Mouse (Mus musculus): ENCODE data around the gene Nek8.

Gene Nek8

DNA sequence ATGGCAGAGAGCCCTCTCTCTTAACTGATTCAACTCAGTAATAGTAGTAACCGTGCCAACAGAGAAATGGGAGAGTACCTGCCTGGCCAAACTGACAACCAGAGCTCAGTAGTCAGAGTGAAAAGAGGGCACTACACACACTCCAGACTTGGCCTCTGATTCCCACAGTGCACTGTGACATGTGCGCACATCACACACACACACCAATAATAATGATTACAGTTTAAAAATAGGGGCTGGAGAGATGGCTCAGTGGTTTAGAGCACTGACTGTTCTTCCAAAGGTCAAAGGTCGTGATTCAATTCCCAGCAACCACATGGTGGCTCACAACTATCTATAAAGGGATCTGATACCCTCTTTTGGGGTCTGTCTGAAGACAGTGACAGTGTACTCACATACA, 38.5 kb downstream of the Nek8 start:
- DNase-seq, result no peak

DNA sequence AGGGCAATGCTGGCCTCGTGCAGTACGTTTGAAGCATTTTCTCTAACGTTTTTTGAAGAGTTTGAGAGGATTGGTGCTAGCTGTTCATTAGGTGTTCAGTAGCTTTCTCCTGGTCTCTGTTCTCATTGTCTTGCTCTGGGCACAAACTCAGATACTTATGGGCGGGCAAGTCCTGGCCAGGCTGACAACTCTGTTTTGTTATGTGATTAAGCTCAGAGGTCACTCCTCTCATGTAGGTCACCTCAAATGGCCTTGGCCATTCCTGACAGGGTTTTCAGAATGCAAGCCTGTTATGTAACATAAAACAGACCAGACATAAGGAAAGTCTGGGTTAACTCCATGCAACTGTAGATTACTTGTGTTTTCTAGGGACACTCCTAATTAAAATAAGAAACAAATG, 38.9 kb downstream of the Nek8 start:
- DNase-seq, result peak; percentile 76

DNA sequence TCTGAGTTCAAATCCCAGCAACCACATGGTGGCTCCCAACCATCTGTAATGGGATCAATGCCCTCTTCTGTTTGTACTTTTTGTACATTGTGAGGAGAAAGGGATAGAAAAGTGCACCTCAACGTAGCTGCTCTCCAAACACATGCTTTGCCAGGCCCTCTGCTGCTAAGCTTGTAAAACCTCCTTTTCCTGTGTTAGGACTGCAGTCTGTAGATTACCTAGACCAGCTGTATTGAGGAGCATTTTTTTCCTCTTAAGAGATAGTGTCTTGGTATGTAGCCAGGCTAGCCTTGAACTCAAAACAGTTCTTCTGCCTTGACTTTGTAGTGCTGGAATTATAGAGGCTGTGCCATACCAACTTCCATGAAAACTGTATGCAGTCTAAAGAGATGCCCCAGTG, 40.3 kb downstream of the Nek8 start:
- DNase-seq, result no peak

DNA sequence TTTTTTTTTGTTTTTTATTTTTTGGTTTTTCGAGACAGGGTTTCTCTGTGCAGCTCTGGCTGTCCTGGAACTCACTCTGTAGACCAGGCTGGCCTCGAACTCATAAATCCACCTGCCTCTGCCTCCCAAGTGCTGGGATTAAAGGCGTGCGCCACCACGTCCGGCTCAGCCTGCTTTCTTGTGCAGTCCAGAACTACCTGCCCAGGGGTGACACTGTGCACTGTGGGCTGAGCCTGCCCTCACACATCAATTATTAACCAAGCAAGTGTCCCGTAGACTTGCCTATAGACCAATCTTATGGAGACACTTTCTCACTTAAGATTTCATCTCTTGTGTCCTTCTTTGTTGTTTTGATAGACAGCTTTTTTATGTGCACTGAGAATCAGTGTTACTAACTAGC, 41.2 kb downstream of the Nek8 start:
- DNase-seq, result peak; percentile 46

DNA sequence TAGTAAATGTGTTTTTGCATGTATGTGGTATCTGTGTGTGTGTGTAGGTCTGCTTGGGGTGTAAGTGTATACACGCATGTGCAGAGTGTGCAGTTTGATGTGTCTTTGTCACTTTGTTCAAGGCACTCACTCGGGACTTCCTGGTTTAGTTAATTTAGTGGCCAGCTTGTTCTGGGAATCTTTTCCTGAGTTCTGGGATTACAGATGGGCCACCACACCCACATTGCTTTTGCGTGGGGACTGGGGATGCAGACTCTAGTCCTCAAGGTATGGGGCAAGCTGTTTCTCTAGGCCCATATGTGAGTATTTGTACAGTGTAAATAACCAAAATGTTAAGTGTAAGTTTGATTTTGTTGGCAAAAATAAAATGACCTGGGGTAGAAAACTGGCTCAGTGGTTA, 42.1 kb downstream of the Nek8 start:
- no peak for DNase-seq

DNA sequence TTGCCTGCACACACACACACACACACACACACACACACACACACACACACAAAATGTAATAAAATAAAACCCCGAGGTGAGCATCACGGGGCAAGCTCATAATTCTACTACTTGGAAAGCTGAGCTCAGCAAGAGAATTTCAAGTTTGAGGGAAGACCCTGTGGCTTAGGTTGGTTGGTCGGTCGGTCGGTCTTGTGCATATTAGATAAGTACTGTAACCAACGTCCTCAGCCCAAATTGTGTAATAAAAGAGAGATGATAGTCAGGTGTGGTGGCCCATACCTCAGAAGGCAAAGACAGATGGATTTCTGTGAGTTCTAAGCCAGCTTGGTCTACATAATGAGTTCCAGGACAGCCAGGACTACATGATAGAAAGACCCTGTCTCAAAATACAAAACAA, 42.6 kb downstream of the Nek8 start:
- no peak for DNase-seq

DNA sequence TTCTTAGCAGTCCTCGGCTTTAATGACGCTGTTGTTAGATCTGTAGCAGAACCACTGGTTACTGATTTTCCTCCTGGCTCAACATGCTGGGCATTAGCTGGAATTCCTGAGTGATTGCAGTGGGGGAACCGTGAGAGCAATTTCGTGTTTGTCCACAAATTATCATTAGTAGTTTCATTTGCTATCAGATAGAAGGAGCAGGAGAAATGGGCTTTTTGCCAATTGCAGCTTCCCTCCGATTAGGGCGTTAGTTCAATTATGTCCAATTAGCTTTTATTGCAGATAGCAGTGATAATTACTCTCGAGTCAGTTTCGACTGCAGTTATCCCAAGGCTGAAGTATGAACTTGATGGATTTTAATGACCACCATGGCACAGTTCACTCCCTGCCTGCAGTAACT, 47.0 kb downstream of the Nek8 start:
- no peak for DNase-seq

DNA sequence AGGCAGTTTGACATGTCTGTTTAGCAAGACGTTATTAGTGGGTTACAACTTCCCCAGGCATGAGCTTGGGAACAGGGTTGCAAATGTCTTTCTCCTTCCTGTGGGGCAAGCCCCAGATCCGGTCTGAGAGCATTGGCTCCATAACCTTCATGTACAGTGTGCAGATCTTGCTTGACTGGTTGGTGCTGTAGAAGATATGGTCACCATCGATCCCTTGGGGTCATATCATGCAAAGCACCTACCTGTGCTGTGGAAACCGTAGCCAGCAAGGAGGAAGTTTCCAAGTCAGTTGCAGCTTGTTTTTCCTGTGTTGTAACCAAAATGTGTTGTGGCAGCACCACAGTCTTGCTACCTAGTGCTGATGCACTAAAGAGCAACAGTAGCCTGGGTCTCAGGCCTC, 49.7 kb downstream of the Nek8 start:
- DNase-seq, result no peak

DNA sequence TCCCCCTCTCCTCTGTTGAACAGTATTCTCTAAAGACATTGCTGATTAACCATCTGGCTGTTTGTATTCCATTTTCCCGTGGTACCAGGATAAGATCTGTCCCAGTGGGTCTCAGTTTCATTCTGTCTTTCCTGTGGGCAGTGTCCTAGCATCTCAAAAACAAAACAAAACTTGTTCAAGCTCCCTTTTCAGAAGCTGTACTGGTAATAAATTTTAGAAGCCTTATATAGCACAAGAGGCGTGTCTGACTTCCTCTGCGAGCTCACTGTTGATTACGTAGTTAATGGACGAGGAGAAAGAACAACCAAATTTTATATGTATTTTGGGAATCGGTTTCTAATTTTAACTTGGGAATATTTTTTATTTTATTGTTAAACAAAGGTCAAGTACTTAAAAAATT, 50.8 kb downstream of the Nek8 start:
- DNase-seq, result no peak

DNA sequence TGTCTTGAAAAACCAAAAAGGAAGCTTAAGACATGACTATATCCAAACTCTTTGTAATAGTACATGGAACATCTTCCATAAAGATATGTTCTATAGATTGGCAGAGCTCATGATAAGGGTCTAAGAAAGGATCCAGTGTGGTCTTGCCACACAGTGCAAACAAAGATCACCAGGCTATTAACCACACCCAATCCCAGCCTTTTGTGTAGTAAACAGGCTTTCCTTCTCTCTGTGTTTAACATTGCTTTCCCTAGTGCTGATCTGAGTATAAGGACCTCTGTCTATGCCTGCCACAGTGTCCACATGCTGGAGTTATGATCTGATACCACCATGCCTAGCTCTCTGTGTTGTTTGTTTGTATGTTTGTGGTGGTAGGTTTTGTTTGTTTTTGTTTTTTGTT, 52.7 kb downstream of the Nek8 start:
- no peak for DNase-seq

DNA sequence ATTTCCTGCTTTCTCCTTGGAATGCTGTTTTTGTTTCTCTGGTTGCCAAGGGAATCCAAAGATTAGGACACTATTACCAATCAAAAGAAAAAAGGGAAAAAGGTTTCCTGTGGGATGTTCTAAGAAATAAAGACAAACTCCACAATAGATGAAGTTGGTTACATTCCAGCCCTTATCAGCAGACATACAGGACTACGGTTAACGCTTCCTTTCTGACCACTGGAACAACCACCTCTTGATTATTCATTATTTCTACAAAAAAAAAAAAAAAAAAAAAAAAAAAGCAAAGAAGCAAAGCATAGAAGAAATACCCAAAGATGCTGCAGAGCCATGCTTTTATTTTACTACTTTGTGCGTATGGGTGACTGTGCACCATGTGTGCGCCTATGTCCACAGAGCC, 53.7 kb downstream of the Nek8 start:
- no peak for DNase-seq

DNA sequence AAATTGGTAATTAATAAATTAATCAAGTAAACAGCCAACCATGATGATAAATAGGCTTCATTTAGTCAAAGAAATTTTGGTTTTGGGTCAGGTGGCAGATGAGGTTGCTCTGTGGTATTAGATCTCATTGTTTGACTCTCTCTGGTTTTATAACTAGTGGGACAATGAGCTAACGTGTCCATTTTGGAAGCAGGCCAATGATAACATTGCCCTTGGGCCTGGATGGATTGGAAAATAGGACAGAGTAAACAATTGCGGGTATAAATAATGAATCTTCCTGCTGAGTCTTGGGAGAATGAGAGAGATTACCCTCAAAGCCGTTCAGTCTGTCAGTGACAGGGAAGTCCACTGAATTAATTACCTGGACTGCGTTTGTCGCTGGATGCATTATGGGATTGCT, 55.3 kb downstream of the Nek8 start:
- peak; percentile 39 for DNase-seq

DNA sequence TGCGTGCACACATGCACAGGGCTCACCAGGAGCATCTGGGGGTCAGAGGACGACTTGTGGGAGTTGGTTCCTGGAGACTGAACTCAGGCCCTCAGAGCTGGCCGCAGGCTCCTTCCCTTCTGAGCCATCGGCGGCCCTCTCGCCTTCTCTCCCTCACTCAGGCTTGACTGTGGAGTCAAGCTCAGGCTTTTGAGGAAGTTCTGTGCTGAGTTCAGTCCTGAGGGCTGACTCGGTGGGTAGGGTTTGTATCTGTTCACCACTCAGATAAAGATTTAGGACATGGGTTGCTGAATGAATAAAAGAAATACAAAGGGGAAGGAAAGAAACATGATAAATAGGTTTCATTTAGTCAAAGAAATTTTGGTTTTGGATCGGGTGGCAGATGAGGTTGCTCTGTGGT, 56.6 kb downstream of the Nek8 start:
- DNase-seq, result no peak

DNA sequence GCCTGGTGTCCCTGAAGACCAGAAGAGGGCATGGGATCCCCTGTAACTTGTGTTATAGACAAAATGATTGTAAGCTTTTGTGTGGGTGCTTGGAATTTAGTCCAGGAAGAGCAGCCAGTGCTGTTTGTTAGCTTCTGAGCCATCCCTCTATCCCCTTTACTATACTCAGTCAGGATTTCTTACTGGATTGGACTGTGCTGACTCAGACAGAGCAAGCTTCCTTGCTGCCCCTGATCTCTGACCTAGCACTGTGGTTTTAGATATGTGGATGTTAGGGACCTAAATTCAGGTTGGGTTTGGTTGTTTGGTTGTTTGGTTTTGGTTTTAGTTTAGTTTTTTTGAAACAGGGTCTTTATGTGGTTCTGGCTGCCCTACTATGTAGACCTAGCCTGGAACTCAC, 58.0 kb downstream of the Nek8 start:
- DNase-seq, result no peak

DNA sequence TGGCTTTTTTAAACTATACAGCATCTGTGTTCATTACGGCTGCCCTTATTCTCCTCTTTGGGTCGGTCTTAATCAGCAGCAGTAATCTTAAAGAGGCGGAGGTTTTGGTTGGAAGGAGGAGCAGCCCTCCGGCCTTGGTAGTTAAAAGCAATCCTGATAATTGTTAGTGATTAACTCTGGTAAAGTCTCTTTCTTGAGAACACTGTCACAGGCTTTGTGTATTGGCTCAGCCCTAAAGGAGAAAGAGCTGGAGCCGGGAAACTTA, 60.4 kb downstream of the Nek8 start:
- no peak for DNase-seq
